Mouse (Mus musculus) midbrain, embryonic 13.5 days (tissue): ENCODE data around the gene Rassf8. TPM values are rescaled to one million over a fixed set of nuclear protein-coding genes. Genes with fewer than 3 reads are reported as not detected.
A peak's percentile ranks its signal among the peaks of the same experiment; 100 is the strongest.

Source experiments
- ATAC-seq: fragments of 200-750 bp; cut with Nextera tagmentation; 2 replicates; pipeline ENCODE4 v1.8.0; 2017; ENCODE audit warnings: mild to moderate bottlenecking, moderate TSS enrichment, moderate library complexity
- H3K27ac ChIP-seq: fragments of 300-500 bp; sonication (generic); 2 replicates; pipeline ENCODE4 v1.5.1; 2015; ENCODE audit warnings: inconsistent platforms, mild to moderate bottlenecking, moderate library complexity
- H3K27me3 ChIP-seq: fragments of 300-500 bp; sonication (generic); 2 replicates; pipeline ENCODE4 v1.6.1; 2015; ENCODE audit warnings: mild to moderate bottlenecking, inconsistent platforms
- H3K36me3 ChIP-seq: fragments of 300-500 bp; sonication (generic); 2 replicates; pipeline ENCODE4 v1.6.1; 2015; ENCODE audit warnings: mild to moderate bottlenecking, inconsistent platforms
- H3K4me1 ChIP-seq: fragments of 300-500 bp; sonication (generic); replicated peaks from 2 replicates; pipeline ENCODE4 v1.6.1; 2015; ENCODE audit warnings: inconsistent platforms
- H3K4me2 ChIP-seq: fragments of 300-500 bp; sonication (generic); replicated peaks from 2 replicates; pipeline ENCODE4 v1.6.1; 2015; ENCODE audit warnings: moderate library complexity, mild to moderate bottlenecking, inconsistent platforms
- H3K4me3 ChIP-seq: fragments of 300-500 bp; sonication (generic); replicated peaks from 2 replicates; pipeline ENCODE4 v1.5.1; 2015; ENCODE audit warnings: mild to moderate bottlenecking, inconsistent platforms
- H3K9ac ChIP-seq: fragments of 300-500 bp; sonication (generic); replicated peaks from 2 replicates; pipeline ENCODE4 v1.6.1; 2015; ENCODE audit warnings: mild to moderate bottlenecking, inconsistent platforms
- H3K9me3 ChIP-seq: fragments of 300-500 bp; sonication (generic); 2 replicates; pipeline ENCODE4 v1.6.1; 2016; ENCODE audit warnings: mild to moderate bottlenecking, inconsistent platforms
- WGBS: fragments of 180-500 bp; shearing (Covaris S2); methylation state at CpG from one replicate; pipeline ENCODE4 v1.1.7; 2015; 5-methylcytosine and 5-hydroxymethylcytosine counted together
- polyA plus RNA-seq: library from polyadenylated mRNA; unstranded; fragments of >200 nt; fragmentation: Nextera tagmentation; extraction: Ambion mirVana; gene quantifications from 2 replicates; pipeline ENCODE4 v1.2.1, GENCODE M21; 2015

Rassf8 gene
- polyA plus RNA-seq, 1 experiment from 2014 or later = 3.9 TPM

DNA sequence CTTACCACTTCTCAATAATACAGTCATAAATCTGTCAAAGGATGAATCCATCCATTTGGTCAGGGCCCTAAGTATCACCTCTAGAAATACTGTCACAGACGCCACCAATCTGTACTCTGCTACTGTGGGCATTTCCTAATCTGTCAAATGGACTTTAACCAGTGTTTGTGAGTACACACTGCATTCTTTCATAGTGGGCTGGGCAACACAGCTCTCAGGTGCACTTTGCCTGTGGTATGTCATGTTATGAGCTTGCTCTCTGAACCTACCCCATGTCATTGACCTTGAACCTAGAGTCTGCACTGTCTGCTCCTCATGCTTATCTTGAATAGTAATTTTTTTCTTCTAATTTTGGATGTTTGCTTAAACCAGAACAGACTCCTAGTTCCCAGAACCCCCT is 64.6 kb downstream of the Rassf8 start:
- H3K27me3 ChIP-seq = no peaks in the 10 kb centered on the region
- H3K4me1 ChIP-seq = no peaks in the 10 kb centered on the region; the same call in none of the 2 replicates
- H3K9ac ChIP-seq = no peak overlapping the region
- H3K27ac ChIP-seq = no peak overlapping the region
- H3K9me3 ChIP-seq = no peaks in the 10 kb centered on the region
- H3K36me3 ChIP-seq = 0 out of 2 replicates have a peak, but pooled peaks cover 4% of the 10 kb centered on the region
- 94% methylated on average over 1 of the region's 1 CpGs for WGBS
- no peak overlapping the region for H3K4me3 ChIP-seq
- no peak overlapping the region for H3K4me2 ChIP-seq
- no peak for ATAC-seq

DNA sequence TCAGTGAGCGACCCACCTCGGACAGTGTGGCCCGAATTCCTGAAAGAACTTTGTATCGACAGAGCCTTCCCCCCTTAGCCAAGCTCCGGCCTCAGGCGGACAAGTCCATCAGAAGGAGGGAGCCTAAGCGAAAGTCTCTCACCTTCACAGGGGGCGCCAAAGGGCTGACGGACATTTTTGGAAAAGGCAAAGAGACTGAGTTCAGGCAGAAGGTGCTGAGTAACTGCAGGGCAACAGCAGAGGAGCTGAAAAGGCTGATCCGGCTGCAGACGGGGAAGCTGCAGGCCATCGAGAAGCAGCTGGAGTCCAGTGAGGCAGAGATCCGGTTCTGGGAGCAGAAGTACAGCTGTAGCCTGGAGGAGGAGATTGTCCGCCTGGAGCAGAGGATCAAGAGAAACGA is 68.7 kb downstream of the Rassf8 start:
- Histone ChIP-seq H3K4me2 (no peak overlapping the region), H3K4me3 (no peak overlapping the region), H3K9me3 (no peaks in the 10 kb centered on the region), H3K36me3 (0 out of 2 replicates have a peak, but pooled peaks cover 4% of the 10 kb centered on the region), H3K4me1 (no peaks in the 10 kb centered on the region; the same call in 1 of the 2 replicates), H3K27me3 (no peaks in the 10 kb centered on the region), H3K27ac (no peak overlapping the region), H3K9ac (no peak overlapping the region; the same call in 1 of the 2 replicates)
- ATAC-seq = no peak
- WGBS = 34% methylated on average over 15 of the region's 15 CpGs

- H3K9ac ChIP-seq = no peak overlapping the region
- H3K27ac ChIP-seq = no peak overlapping the region
- no peak for ATAC-seq
- no peak overlapping the region for H3K4me2 ChIP-seq
- peaks cover 6% of the 10 kb centered on the region for H3K4me1 ChIP-seq
- no peaks in the 10 kb centered on the region for H3K27me3 ChIP-seq
- H3K4me3 ChIP-seq = no peak overlapping the region
- 93% methylated on average over 9 of the region's 9 CpGs for WGBS
- H3K9me3 ChIP-seq = no peaks in the 10 kb centered on the region
- no peaks in the 10 kb centered on the region for H3K36me3 ChIP-seq
Observed at GRCm38 (mm10) chr6:145819151-145819550, 72.6 kb downstream of the Rassf8 start.

GRCm38 (mm10) chr6:145822218-145822617 is 75.7 kb downstream of the Rassf8 start:
- Histone ChIP-seq H3K4me2 (no peak overlapping the region), H3K27ac (no peak overlapping the region), H3K36me3 (no peaks in the 10 kb centered on the region), H3K9me3 (no peaks in the 10 kb centered on the region), H3K9ac (no peak overlapping the region), H3K4me3 (no peak overlapping the region), H3K27me3 (no peaks in the 10 kb centered on the region), H3K4me1 (peaks cover 6% of the 10 kb centered on the region; the same call in 1 of the 2 replicates)
- 67% methylated on average over 5 of the region's 5 CpGs for WGBS
- no peak for ATAC-seq

- H3K9ac ChIP-seq = no peak overlapping the region
- peak; percentile 67; the same call in 1 of the 2 replicates for ATAC-seq
- H3K4me2 ChIP-seq = no peak overlapping the region
- H3K4me1 ChIP-seq = peaks cover 6% of the 10 kb centered on the region; the same call in 1 of the 2 replicates
- no peaks in the 10 kb centered on the region for H3K27me3 ChIP-seq
- H3K4me3 ChIP-seq = no peak overlapping the region
- H3K36me3 ChIP-seq = no peaks in the 10 kb centered on the region
- no peaks in the 10 kb centered on the region for H3K9me3 ChIP-seq
- 16% methylated on average over 6 of the region's 6 CpGs for WGBS
- no peak overlapping the region for H3K27ac ChIP-seq
Observed at GRCm38 (mm10) chr6:145823103-145823502, 76.6 kb downstream of the Rassf8 start.

DNA sequence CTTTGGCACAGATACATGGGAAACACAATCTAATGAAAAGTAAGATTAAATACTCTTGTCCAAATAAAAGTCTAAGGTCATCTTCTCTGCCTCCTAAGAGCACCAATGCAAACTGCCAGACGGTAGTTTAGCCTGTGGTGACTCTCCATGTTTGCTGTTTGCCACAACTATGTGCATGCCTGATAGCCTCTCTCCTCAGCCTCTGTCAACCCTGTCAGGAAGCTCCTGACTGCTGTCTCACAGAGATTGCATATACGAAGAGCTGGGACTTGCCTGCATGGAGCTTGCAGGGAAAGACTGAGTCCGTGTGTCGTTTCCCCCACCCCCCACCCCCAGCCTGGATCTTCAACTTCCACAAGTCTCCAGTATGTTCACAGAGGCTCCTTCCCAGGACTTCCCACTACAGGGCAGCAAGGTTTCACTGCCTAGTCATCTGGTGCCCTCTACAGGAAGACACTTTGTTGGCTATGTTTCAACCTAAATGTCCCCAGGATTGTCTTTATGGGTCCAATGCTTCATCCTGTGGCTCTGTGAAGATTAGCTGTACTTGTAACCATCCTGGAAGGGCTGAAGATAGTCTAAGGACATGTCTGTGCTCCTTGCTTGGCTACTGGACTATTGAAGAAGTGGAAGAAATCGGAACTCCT is 77.2 kb downstream of the Rassf8 start:
- Histone ChIP-seq H3K4me3 (no peak overlapping the region), H3K36me3 (no peaks in the 10 kb centered on the region), H3K4me1 (peaks cover 6% of the 10 kb centered on the region; the same call in 1 of the 2 replicates), H3K27ac (no peak overlapping the region), H3K9me3 (no peaks in the 10 kb centered on the region), H3K4me2 (no peak overlapping the region), H3K27me3 (no peaks in the 10 kb centered on the region), H3K9ac (no peak overlapping the region)
- 57% methylated on average over 5 of the region's 5 CpGs for WGBS
- no peak for ATAC-seq

- 95% methylated on average over 4 of the region's 4 CpGs for WGBS
- H3K27ac ChIP-seq = no peak overlapping the region
- H3K4me3 ChIP-seq = no peak overlapping the region
Observed at GRCm38 (mm10) chr6:145826305-145826704, 79.8 kb downstream of the Rassf8 start.

GRCm38 (mm10) chr6:145829062-145829835 is 82.7 kb downstream of the Rassf8 start:
- Histone ChIP-seq H3K4me2 (no peak overlapping the region), H3K36me3 (no peaks in the 10 kb centered on the region), H3K4me1 (no peaks in the 10 kb centered on the region), H3K27ac (no peak overlapping the region), H3K4me3 (no peak overlapping the region), H3K9me3 (no peaks in the 10 kb centered on the region), H3K9ac (no peak overlapping the region), H3K27me3 (peaks cover 5% of the 10 kb centered on the region; the same call in 1 of the 2 replicates)
- WGBS = 86% methylated on average over 16 of the region's 16 CpGs
- no peak for ATAC-seq

More at GRCm38 (mm10) chr6:145826305-145826704, 79.8 kb downstream of the Rassf8 start:
- Histone ChIP-seq H3K36me3 (no peaks in the 10 kb centered on the region), H3K9me3 (no peaks in the 10 kb centered on the region), H3K9ac (no peak overlapping the region), H3K4me1 (peaks cover 6% of the 10 kb centered on the region; the same call in 1 of the 2 replicates), H3K27me3 (peaks cover 1% of the 10 kb centered on the region; the same call in 1 of the 2 replicates), H3K4me2 (no peak overlapping the region)
- ATAC-seq = no peak

DNA sequence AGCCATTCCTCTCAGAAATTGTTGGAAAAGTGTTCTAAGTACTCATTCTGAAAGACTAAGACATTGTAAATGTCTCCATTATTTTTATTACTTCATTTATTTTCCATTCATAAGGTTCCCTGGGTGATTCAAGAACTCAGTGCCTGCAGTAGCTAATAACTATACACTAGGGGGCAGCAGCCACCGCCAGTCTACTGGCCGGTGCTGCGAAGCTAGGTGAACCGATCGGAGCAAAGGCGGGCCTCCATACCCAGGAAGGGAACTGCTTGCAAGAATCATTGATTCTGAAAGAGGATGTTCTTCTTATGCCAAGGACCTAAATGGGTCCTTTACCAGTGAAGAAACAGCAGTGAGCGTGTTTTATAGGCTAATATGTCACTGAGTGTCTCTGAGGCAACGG is 83.6 kb downstream of the Rassf8 start:
- peak; percentile 69 for ATAC-seq
- H3K4me1 ChIP-seq = no peaks in the 10 kb centered on the region
- no peak overlapping the region for H3K4me2 ChIP-seq
- WGBS = 17% methylated on average over 8 of the region's 8 CpGs
- H3K27ac ChIP-seq = no peak overlapping the region
- H3K9ac ChIP-seq = no peak overlapping the region
- H3K27me3 ChIP-seq = peaks cover 5% of the 10 kb centered on the region; the same call in 1 of the 2 replicates
- H3K4me3 ChIP-seq = no peak overlapping the region
- H3K36me3 ChIP-seq = no peaks in the 10 kb centered on the region
- no peaks in the 10 kb centered on the region for H3K9me3 ChIP-seq

- Histone ChIP-seq H3K4me1 (no peaks in the 10 kb centered on the region), H3K27ac (no peak overlapping the region), H3K4me2 (no peak overlapping the region), H3K27me3 (peaks cover 5% of the 10 kb centered on the region; the same call in 1 of the 2 replicates), H3K4me3 (no peak overlapping the region), H3K9me3 (no peaks in the 10 kb centered on the region), H3K36me3 (no peaks in the 10 kb centered on the region), H3K9ac (no peak overlapping the region)
- WGBS = 70% methylated on average over 9 of the region's 9 CpGs
- ATAC-seq = peak; percentile 75; the same call in 1 of the 2 replicates
Observed at GRCm38 (mm10) chr6:145830617-145831016, 84.1 kb downstream of the Rassf8 start.

- Histone ChIP-seq H3K27me3 (peaks cover 5% of the 10 kb centered on the region; the same call in 1 of the 2 replicates), H3K4me3 (no peak overlapping the region), H3K27ac (no peak overlapping the region), H3K9ac (0 out of 2 replicates have a peak overlapping the region, but pooled peaks have one; percentile 3), H3K4me2 (no peak overlapping the region), H3K36me3 (no peaks in the 10 kb centered on the region), H3K9me3 (no peaks in the 10 kb centered on the region), H3K4me1 (no peaks in the 10 kb centered on the region)
- 76% methylated on average over 8 of the region's 8 CpGs for WGBS
- ATAC-seq = no peak
Observed at GRCm38 (mm10) chr6:145832927-145833326, 86.4 kb downstream of the Rassf8 start.

- H3K36me3 ChIP-seq = no peaks in the 10 kb centered on the region
- H3K4me2 ChIP-seq = no peak overlapping the region
- no peak overlapping the region for H3K9ac ChIP-seq
- no peaks in the 10 kb centered on the region for H3K4me1 ChIP-seq
- ATAC-seq = no peak
- H3K27me3 ChIP-seq = peaks cover 5% of the 10 kb centered on the region; the same call in 1 of the 2 replicates
- no peaks in the 10 kb centered on the region for H3K9me3 ChIP-seq
- WGBS = 61% methylated on average over 6 of the region's 6 CpGs
- no peak overlapping the region for H3K27ac ChIP-seq
- H3K4me3 ChIP-seq = no peak overlapping the region
Observed at GRCm38 (mm10) chr6:145835359-145835758, 88.8 kb downstream of the Rassf8 start.
